Mouse (Mus musculus) liver, adult 2 months (tissue): ENCODE results near the gene Ankmy2.

Experiments
- CTCF ChIP-seq: fragments of 200-500 bp; IDR thresholded peaks from 2 replicates; pipeline ENCODE4 v1.5.1; 2011; ENCODE audit warnings: low read depth, low read length, control low read depth
- POLR2A ChIP-seq: fragments of 200-500 bp; IDR thresholded peaks from 2 replicates; pipeline ENCODE4 v1.6.1; 2011; ENCODE audit warnings: low read length, control low read depth; ENCODE audit not compliant: insufficient read depth; ENCODE audit errors: extremely low read depth

DNA sequence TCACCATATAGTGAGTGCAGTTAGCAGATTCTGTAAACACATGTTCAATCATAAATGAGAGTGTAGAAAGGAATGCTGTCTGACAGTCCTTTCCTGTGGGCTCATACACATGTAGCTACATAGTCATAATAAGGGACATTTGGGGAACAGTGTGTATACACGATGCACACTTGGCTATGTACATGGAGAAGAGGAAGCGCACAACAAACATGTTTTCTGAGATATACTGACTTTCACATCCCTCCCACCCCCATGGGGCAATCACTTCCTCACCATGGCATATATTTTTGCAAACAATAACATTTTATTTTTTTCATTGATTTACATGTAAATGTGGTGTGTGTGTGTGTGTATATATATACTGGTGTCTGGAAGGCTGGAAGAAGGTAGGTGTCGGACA, 37.7 kb upstream of the Ankmy2 start:
- no peak for TF ChIP-seq POLR2A
- TF ChIP-seq CTCF = no peak
